In genomic region chr17:63402741-63403681, GRCm38 (mm10) we compare ENCODE assay signal across 9 mouse cellular contexts.
A peak's percentile ranks its signal among the peaks of the same experiment; 100 is the strongest.
DNase-seq lines count a peak whose midpoint lies in the region; ATAC-seq lines count a peak whose summit lies in the region.
"Had no signal": no experiment of that assay in that cellular context is flagged by ENCODE, and none has a peak within 500 bp of the region (broad histone marks: within the 10 kb centered on the region; RNA-seq: fewer than 3 reads in every experiment).

No protein-coding gene starts in this region.

- no peak overlapping the region for H3K9ac ChIP-seq in hindbrain, embryonic 13.5 days
- no peak overlapping the region for H3K9ac ChIP-seq in limb, embryonic 15.5 days
- H3K9ac ChIP-seq: neural tube, embryonic 12.5 days had no signal

- ATAC-seq in hindbrain, embryonic 13.5 days (ENCODE audit: low FRiP score), result no peak
- no peak for ATAC-seq in limb, embryonic 15.5 days (ENCODE audit: insufficient number of reproducible peaks, low FRiP score, low TSS enrichment, low read depth)
- no peak for ATAC-seq in monocyte, adult 5-6 weeks (replicated peaks; ENCODE audit: insufficient number of reproducible peaks, low FRiP score, low TSS enrichment, poor library complexity, severe bottlenecking)

- no peaks in the 10 kb centered on the region for H3K36me3 ChIP-seq in hindbrain, embryonic 13.5 days
- no peaks in the 10 kb centered on the region for H3K36me3 ChIP-seq in hindbrain, embryonic 10.5 days
- no peaks in the 10 kb centered on the region for H3K36me3 ChIP-seq in limb, embryonic 15.5 days
- H3K36me3 ChIP-seq: neural tube, embryonic 12.5 days had no signal

- peaks cover 17% of the 10 kb centered on the region for H3K4me1 ChIP-seq in hindbrain, embryonic 13.5 days (replicated peaks)
- H3K4me1 ChIP-seq in hindbrain, embryonic 10.5 days (replicated peaks), result peaks cover 15% of the 10 kb centered on the region
- H3K4me1 ChIP-seq in limb, embryonic 15.5 days, result peaks cover 30% of the 10 kb centered on the region

- intact Hi-C loops in heart, postnatal 14 days (cut with DNase I), result no loop called here
- intact Hi-C loops in left cerebral cortex, postnatal 14 days (cut with DNase I), result no loop called here

- no peak overlapping the region for H3K4me2 ChIP-seq in hindbrain, embryonic 13.5 days
- H3K4me2 ChIP-seq in limb, embryonic 15.5 days, result no peak overlapping the region
- H3K4me2 ChIP-seq: neural tube, embryonic 12.5 days had no signal

- DNase-seq in hindbrain, embryonic 10.5 days (ENCODE audit: low spot score), result no peak
- peak; percentile 48 for DNase-seq in embryo, embryonic 10 days (ENCODE audit: low spot score)
- peak; percentile 9 to 29 for DNase-seq in heart, postnatal 14 days
- DNase-seq in urinary bladder, postnatal 10 days (ENCODE audit: low spot score), result no peak
- DNase-seq in left cerebral cortex, postnatal 14 days (ENCODE audit: low spot score in 2 of 2), result no peak

- 82% methylated on average over 13 of the region's 13 CpGs for WGBS in hindbrain, embryonic 13.5 days
- WGBS in hindbrain, embryonic 10.5 days, result 78% methylated on average over 13 of the region's 13 CpGs
- WGBS in limb, embryonic 15.5 days, result 49% methylated on average over 13 of the region's 13 CpGs

- H3K27ac ChIP-seq in hindbrain, embryonic 13.5 days, result peak overlapping the region; percentile 12; the same call in 1 of the 2 replicates
- no peak overlapping the region for H3K27ac ChIP-seq in hindbrain, embryonic 10.5 days
- peak overlapping the region; percentile 61 for H3K27ac ChIP-seq in limb, embryonic 15.5 days
- H3K27ac ChIP-seq: neural tube, embryonic 12.5 days had no signal

- H3K9me3 ChIP-seq in hindbrain, embryonic 13.5 days, result no peaks in the 10 kb centered on the region
- no peaks in the 10 kb centered on the region for H3K9me3 ChIP-seq in hindbrain, embryonic 10.5 days
- no peaks in the 10 kb centered on the region for H3K9me3 ChIP-seq in limb, embryonic 15.5 days
- H3K9me3 ChIP-seq: neural tube, embryonic 12.5 days had no signal

- H3K4me3 ChIP-seq in hindbrain, embryonic 13.5 days, result no peak overlapping the region
- H3K4me3 ChIP-seq in hindbrain, embryonic 10.5 days, result no peak overlapping the region
- H3K4me3 ChIP-seq in limb, embryonic 15.5 days, result no peak overlapping the region
- H3K4me3 ChIP-seq: neural tube, embryonic 12.5 days had no signal

- H3K27me3 ChIP-seq in hindbrain, embryonic 13.5 days, result no peaks in the 10 kb centered on the region
- no peaks in the 10 kb centered on the region for H3K27me3 ChIP-seq in hindbrain, embryonic 10.5 days (ENCODE audit: insufficient read depth, poor library complexity, severe bottlenecking)
- no peaks in the 10 kb centered on the region for H3K27me3 ChIP-seq in limb, embryonic 15.5 days
- H3K27me3 ChIP-seq: neural tube, embryonic 12.5 days had no signal

Comparison
In these comparisons a context has a peak if more than half of its experiments do, and no peak if none do; other contexts are left out.
1. DNase-seq: peak in embryo, embryonic 10 days (single experiment) and heart, postnatal 14 days (2 of 2); none in hindbrain, embryonic 10.5 days (single experiment), urinary bladder, postnatal 10 days (single experiment) and left cerebral cortex, postnatal 14 days (0 of 2).